Mouse (Mus musculus) left cerebral cortex, postnatal 36 days (tissue): ENCODE data around the gene Clcnkb. TPM values are rescaled to one million over a fixed set of nuclear protein-coding genes. Genes with fewer than 3 reads are reported as not detected.

Experiments used
- DNase-seq, 2 experiments: peaks; one replicate each; pipeline ENCODE4 v3.0.0; 2021 to 2022; ENCODE audit warnings: low spot score in 2 of 2, mixed read lengths in 1 of 2
- intact Hi-C: fragments of 180-260 bp; cut with DNase I; formaldehyde crosslinking; loops from one replicate; pipeline ENCODE4 v1.15.1; 2025
- total RNA-seq, 2 experiments: library from RNA; stranded (reverse); gene quantifications; 2 replicates each; pipeline ENCODE4 v1.2.3; 2021

Clcnkb gene
- total RNA-seq, 2 experiments from 2014 or later: 0.84 TPM; not detected in 1

DNA sequence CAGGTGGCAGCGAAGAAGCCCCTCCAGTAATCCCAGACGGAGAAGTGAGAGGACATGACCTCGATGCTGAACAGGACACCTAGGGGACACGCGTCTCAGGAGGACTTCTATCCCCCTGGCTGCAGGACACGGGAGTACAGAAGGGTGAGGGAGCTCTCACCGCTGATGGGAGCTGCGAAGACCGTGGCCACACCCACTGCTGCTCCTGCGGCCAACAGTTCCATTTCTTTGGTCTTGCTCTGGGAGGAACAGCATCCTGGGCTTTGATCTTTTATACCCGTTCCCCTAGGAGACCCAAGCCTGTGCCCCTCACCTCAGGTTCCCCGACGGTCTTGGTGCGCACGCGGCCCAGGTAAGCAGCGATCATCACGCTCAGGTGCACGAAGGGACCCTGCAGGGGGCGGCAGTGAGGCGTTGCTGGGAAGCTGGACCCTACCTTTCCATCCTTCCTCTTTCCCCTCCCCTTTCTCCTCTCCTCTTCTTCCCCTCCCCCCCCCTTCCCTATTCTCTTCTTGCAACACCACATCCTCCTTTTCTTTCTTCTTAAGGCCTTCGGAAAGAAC, 4.3 kb downstream of the Clcnkb start:
- no peak for DNase-seq
- intact Hi-C loops: no loop called here

DNA sequence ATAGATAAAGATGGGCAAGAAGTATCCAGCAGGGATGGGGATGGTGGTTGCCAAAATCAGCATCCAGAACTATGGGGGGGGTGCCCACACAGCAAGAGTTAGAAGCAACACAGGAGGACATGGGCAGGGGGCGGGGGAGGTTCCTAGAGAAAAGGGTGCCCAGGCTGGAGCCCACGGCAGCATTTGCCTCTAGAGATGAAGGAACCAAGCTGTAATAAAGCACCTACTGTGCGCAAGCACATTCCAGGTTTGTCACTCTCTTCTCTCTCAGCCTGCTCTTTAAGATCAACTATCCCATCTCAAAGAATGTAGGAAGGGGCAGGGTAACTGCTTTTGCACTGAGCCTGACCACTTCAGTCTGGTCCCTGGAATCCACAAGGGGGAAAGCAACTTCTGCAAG, 7.2 kb downstream of the Clcnkb start:
- intact Hi-C loops: no loop called here
- no peak for DNase-seq

DNA sequence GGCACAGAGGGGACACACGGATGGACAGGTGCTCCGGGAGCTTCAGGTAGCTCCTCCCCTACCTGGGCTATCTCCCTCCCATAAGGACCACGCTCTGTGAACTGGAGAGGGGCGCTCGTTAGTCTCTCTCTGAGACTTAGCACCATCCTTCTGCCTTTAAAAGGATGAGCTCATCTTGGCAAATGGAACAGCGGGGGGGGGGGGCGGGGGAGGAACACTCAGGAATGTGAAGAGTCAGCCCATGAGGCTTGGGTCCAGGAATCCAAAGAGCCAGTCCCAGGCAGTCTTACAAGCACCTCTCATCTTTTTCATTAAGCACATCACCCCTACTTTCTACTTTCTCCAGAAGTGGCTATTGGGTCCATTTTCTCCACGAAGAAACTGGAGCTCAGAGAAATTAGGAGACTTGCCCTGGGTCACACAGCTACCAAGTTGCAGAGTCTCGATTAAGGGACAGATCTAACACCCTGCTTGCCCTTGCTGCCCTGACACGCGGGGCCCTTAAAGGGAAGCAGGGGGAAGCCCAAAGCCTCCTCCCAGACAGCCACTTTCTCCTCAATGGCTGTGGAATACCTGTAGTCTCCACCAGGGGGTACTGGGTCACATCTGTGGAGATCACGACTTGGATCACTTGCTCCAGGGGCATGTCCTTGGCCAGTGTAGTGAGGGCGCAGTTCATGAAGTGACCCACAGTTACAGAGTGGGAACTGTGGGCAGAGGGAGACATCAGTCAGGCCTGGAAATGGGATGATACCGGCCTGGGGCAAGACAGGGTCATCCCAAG, 9.1 kb downstream of the Clcnkb start:
- intact Hi-C loops: no loop called here
- no peak for DNase-seq

DNA sequence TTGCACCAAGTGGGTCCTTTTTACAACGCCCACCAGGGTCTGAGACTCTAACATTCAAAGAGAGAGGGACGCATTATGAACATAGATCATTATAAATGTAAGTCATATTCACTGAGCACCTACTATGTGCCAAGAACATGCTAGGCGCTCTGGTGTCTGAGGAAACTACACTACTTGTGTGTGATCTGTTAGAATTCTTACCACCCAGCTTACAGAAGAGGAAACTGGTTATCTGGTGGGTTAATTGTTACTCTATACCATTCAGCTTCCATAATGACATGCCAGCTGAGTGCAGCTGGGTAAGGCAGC, 10.5 kb downstream of the Clcnkb start:
- intact Hi-C loops: loop anchor here (2.0 kb wide), 2 partner anchors 26 to 170 kb away; no protein-coding TSS in a partner anchor
- no peak for DNase-seq

DNA sequence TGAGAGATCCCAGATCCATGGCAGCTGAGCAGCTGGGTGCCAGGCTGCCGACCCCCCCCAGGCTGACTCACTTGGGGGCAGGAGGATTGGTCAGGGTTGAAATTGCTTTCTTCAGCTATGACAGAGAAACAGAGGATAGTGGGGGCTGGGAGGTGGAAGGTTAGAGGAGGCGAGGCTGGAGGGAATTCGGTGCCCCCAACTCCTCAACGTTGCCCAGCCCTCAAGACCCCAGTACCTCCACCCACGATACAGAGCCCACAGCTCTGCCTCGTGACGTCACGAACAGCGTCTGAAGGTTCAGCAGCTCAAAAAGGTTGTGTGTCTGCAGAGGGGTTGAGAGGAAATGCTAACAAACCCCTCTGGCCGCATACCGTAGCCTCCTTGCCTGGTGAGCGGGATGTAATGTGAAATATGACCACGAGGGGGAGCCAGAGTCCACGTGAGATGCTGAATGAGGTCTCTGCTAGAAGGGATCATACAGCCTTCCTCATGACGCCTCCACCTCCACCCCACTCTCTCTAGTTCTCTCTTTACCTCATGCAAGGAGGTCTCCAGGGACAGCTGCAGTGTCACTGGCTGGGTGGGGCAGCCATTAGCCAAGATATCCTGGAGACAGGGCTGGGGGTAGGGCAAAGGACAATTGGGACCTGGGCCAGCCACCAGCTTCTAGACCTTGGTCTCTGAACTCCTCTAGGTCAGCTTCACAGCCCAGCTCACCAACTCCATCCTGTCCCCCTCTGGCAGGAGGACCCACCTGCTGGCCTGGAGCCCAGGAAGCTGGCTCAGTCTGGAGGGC, 11.1 kb downstream of the Clcnkb start:
- intact Hi-C loops: loop anchor here (2.0 kb wide), 2 partner anchors 26 to 170 kb away; no protein-coding TSS in a partner anchor
- DNase-seq: peak; percentile 86 to 89

DNA sequence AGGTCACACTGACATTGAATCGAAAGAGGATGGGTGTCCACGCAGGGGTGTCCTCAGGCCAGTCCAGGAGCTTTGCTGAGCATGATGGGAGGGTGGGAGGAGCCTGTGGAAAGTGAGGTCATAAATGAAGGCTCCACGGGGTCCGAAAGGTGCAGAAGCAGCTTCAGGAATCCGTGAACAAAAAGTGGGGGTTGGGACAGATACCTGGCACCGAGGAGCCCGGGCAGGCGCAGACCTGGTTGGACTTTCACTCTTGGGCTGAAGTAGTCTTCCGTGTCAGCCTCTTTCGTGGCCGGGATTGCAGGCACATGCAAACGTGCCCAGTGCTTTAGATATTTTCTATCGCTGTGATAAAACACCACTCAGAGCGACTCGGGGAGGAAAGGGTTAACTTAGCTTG, 15.6 kb downstream of the Clcnkb start:
- no peak for DNase-seq
- intact Hi-C loops: no loop called here

DNA sequence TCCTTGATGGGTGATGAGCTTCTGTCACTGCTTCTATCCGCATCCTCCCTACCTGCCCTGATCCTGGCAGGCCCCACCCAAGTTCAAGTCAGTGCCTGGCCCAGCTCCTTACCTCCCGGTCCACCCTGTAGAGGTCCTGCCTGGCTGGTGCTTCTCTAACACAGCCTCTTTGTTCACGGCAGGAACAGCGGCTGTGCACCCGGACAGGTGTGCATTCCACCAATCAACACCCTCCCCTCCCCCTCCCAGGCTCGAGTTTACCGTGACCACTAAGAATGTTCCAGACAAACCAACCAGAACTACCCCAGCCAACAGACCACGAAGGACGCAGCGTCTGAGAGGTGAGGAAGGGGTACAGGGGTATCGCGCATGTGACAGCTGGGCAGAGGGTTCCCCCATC, 17.3 kb downstream of the Clcnkb start, which contains the start of gene Clcnka:
Clcnka (minus strand) TSS at position 180 of the 400 bp plus-strand sequence.
- no peak for DNase-seq
- intact Hi-C loops: no loop called here

DNA sequence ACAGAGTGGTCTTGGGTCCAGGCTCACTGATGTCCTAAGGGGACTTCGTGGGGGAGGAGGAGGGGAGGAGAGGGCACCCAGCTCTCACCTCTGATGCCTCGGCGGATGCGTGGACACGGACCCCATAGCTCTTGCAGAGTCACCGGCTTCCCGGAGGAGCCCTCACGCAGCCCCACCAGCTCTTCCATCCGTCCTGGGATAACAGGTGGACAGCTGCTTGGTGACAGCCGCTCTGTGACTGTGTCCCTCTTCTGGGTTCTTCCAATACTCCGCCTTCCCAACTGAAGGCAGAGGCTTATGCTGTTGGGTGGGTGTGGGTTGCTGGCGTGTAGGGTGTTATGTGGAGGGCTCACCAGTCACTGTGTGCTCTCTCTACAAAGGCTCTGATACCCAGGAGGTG, 18.0 kb downstream of the Clcnkb start:
- DNase-seq: no peak
- intact Hi-C loops: no loop called here

DNA sequence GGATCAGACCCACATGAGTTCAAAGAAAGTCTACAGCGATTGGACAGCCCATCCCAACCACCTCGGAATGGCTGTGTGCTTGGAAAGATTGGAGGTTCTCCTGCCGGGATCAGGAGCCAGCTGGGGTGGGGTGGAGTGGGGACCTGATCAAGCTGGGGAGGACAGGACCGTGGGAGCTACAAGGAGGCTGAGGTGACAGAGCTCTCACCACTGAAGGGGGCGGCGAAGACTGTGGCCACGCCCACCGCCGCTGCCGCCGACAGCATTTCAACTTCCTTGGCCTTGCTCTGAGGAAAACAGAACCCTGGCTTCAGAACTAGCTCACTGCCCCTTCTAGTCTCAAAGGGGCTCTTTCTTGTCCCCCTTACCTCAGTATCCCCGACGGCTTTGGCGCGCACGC, 21.1 kb downstream of the Clcnkb start:
- no peak for DNase-seq
- intact Hi-C loops: no loop called here

DNA sequence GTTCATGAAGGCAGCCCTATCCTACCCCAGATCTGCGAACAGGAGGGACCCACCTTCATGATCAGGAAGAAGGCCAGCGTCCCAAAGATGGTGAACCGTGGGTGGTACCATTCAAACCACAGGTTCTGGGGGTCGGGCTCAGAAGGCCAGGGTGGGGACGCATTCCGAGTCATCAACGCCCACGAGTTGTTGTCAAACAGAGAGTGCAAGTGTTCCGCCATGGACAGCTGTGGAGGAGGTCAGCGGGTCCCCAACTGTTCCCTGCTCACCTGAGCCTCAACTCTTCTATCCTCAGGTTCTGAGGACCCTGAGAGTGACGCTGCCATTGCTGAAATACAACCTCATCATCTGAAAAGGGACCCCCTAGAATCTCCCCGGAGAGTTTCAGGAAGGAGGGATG, 24.5 kb downstream of the Clcnkb start:
- intact Hi-C loops: no loop called here
- no peak for DNase-seq

DNA sequence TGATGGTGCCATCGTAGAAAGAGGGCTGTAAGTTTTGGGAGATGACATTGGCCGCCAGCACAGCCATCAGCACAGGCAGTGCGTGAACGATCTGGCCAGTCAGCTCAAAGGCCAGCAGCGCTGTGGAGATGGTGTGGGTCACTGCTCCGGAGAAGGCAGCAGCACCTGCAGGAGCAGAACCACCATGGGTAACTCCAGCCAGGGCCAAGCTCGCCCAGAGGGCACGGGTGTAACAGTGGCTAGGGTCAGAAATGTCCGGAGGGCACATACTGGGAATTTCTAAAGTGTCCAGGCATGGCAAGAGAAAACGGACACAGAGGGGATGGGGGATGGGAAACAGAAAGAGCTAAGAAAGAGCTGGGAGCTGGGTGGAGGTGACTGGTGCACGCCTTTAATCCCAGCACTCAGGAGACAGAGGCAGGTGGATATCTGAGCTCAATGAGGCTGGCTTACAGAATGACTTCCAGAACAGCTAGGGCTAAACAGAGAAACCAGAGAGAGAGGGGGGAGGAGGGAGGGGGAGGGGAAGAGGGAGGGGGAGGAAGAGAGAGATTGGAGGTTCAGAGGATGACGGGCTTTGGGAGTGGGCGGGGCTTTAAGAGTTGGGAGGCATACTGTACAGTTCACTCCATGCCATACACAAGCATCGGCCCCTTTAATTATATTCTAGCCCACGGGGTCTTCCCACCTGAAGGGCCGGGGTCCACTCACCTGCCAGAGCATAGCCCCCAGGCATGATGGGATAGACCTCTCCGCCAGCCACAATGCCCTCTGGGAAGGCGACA, 26.3 kb downstream of the Clcnkb start:
- no peak for DNase-seq

DNA sequence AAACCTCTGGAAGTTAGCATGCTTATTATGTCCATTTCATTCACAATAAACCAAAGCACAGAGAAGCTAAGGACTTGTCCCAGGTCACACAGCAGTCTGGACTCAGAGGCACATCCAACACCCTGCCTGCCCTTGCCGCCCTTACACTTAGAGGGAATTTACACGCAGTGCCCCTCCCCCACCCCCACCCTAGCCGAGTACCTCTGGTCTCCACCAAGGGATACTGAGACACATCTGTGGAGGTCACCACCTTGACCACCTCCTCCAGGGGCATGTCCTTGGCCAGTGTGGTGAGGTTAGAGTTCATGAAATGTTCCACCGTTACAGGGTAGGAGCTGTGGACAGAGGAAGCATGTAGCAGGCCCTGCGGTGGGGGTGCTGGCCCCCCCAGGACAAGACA, 27.9 kb downstream of the Clcnkb start:
- intact Hi-C loops: loop anchor here (2.0 kb wide), 1 partner anchor 187 kb away; no protein-coding TSS in a partner anchor
- DNase-seq: no peak

More for the DNA sequence above, 26.3 kb downstream of the Clcnkb start:
- intact Hi-C loops: no loop called here

DNA sequence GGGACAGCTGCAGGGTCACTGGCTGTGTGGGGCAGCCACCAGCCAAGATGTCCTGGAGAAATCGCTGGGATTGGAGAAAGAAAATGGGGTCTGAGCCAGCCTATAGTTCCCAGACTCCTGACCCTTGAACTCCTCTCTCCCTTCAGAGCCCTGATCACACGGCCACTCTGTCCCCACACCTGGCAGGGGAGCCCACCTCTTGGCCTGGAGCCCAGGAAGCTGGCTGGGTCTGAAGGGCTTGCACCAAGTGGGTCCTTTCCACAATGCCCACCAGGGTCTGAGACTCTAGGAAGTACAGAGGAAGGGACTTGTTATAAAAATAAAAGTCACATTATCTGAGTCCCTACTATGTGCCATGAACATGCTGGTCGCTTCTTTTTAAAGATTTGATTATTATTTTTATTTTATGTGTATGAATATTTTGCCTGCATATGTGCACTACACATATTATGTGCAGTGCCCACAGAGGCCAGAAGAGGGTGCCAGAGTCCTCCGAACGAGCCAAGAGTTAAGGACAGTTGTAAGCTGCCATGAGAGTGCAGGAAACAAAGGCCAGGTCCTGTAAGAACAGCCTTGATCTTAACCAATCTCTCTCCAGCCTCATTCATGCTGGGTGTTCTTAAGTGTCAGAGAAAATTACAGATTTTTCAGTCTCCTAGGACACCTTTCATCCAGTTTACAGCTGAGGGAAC, 28.6 kb downstream of the Clcnkb start:
- peak; percentile 46 to 63 for DNase-seq
- intact Hi-C loops: loop anchor here (2.0 kb wide), 1 partner anchor 188 kb away; no protein-coding TSS in a partner anchor

DNA sequence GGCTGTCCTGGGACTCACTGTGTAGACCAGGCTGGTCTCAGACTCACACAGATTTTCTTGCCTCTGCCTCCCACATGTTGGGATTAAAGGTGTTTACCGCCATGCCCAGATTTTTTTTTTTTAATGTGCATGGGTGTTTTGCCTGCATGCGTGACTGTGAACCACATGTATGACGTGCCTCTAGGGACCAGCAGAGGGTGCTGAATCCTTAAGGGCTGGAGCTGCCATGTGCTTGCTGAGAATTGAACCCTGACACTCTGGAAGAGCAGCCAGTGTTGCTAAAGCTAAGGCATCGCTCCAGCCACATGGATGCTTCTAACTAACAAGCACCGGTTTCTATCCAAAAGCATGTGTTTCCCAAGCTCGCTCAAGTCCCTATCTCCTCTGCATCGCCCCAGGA, 29.7 kb downstream of the Clcnkb start:
- intact Hi-C loops: loop anchor here (2.0 kb wide), 1 partner anchor 189 kb away; no protein-coding TSS in a partner anchor
- DNase-seq: no peak

DNA sequence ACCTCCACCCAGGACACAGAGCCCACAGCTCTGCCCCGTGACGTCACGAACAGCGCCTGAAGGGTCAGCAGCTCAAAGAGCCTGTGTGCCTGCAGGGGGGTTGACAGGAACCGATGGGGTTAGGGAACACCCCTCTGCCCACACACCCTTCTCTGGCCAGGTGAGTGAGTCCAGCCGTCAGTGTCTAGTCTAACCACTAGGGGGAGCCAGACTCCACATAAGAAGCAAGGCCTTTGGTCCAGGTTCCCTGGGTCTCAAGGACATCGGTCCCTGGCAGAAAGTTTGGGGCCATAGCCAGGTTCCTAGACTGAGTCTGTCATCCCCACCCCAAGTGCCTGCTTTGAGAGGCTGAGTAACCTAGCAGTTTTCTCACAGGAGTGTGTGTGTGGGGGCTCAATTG, 30.5 kb downstream of the Clcnkb start:
- DNase-seq: no peak
- intact Hi-C loops: no loop called here

DNA sequence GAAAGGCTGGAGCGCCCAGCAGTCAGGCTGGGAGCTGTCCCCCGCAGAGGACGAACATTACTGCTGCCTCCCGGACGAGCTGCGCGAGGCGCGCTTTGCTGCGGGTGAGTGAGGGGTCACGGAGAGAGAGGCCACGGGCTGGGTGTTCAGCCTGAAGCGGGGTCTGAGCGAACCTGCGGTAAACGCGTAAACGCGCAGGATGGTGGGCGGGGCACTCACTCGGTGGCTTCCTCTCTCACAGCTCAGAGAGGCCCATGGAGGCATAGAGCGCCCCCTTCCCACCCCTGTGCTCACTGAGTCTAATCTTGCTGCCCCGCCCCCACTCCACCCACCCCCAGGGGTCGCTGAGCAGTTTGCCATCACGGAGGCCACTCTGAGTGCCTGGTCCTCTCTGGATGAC, 33.4 kb downstream of the Clcnkb start:
- intact Hi-C loops: no loop called here
- DNase-seq: no peak

DNA sequence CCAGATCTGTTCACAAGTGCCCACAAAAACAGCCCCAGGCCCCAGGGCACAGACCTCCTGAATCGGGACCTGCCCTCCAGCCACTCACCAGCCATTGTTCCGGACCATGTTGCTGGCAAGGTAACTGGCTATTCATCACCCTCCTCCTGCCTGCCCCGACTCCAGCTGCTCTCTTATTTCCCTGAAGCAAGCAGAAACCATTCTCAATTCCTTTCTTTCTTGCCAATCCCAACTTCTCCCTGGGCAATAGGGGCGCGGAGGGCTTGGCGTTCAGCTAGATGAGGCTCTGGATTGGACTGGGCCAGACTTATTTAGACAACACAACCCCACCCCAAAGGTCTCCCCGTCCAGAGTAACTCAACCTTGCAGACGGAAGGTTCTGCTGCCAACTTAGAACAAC, 36.1 kb downstream of the Clcnkb start:
- no peak for DNase-seq
- intact Hi-C loops: no loop called here

DNA sequence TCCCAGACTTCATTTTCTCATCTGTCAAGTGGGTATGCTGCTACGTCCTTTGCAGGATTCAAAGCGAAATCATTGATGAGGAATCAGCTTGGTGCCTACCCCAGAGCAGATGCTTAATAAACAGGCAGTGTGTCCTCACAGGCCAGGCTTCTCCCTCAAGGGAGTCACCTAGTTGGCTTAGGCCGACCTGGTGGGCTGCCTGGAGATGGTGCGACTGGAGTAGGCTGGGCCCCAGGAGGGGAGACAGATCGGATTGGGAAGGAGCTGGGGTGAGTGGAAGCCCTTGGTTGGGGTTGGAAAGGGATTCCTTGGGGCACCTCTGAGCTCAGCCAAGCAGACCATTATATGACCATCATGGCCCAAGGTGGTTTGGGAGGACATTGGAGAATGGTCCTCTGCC, 43.4 kb downstream of the Clcnkb start:
- DNase-seq: no peak
- intact Hi-C loops: no loop called here
